Mouse (Mus musculus) heart, adult 2 months (tissue): ENCODE results near the gene Zdhhc5.

ENCODE experiments used
- EP300 ChIP-seq: fragments of 200-500 bp; IDR thresholded peaks from 2 replicates; pipeline ENCODE4 v1.6.1; 2011; ENCODE audit warnings: low read depth, low read length, control low read depth; ENCODE audit not compliant: insufficient read depth
- POLR2A ChIP-seq: fragments of 200-500 bp; IDR thresholded peaks from 2 replicates; pipeline ENCODE4 v1.6.1; 2011; ENCODE audit warnings: mild to moderate bottlenecking, low read depth, low read length, control low read depth; ENCODE audit not compliant: insufficient read depth

DNA sequence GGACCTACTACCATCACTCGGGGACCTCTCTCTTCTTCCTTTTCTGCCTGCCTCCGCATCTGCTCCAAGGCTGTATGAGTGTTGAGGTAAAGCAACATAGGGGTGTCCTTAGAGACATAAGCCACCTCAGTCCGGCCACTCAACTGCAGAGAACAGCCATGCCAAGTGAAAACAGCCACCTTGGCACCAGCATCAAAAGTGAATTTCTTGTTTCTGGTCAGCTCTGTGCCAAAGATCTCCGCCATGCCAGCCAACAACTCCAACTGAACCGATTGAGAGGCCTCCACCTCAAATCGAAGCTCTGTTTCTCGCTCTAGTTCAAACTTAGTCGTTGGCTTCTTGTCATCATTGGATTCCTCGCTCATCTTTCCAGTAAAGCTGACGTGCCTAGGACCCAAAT, 10.8 kb upstream of the Zdhhc5 start:
- TF ChIP-seq POLR2A (no peak), EP300 (no peak)
